Mouse (Mus musculus): ENCODE data around the gene Itga3. TPM values are rescaled to one million over a fixed set of nuclear protein-coding genes. Genes with fewer than 3 reads are reported as not detected.
"Not testable (repeated sequence)": the region's sequence is repeated elsewhere in the genome, so short reads cannot be mapped to it uniquely, and the experiment has no call there.

Itga3 gene
- total and polyA plus RNA-seq, 3 experiments = 5.8 to 53.0 (median 9.0) TPM

- Histone ChIP-seq H3K4me1 (ENCODE audit: control insufficient read depth in 1 of 2, insufficient read depth in 2 of 2) (peaks cover 2 to 7% of the 10 kb centered on the region in 2 experiments; a peak in 2 of 4 replicates), H3K4me2 (ENCODE audit: insufficient read depth, low read depth, poor library complexity, severe bottlenecking) (no peak overlapping the region), H3K27me3 (replicated peaks) (peaks cover 87% of the 10 kb centered on the region), H3K27ac (ENCODE audit: insufficient read depth, low read depth) (no peak overlapping the region), H3K9ac (ENCODE audit: insufficient read depth, low read depth) (no peak overlapping the region), H3K9me3 (replicated peaks; ENCODE audit: low read length) (peaks cover 4% of the 10 kb centered on the region), H3K4me3 (replicated peaks in 1 of 3; ENCODE audit: low read depth in 2 of 3, low read length in 2 of 3, poor library complexity in 1 of 3) (no peak overlapping the region), H3K79me2 (replicated peaks; ENCODE audit: control insufficient read depth, extremely low read depth, insufficient read depth, poor library complexity, severe bottlenecking) (no peaks in the 10 kb centered on the region), H3K36me3 (replicated peaks in 1 of 2; ENCODE audit: control insufficient read depth in 1 of 2, insufficient read depth in 1 of 2, low read length in 1 of 2) (no peaks in the 10 kb centered on the region)
- DNase-seq (ENCODE audit: extremely low read depth) = no peak
- TF ChIP-seq PAX5 (IDR thresholded peaks at IDR 0.05; ENCODE audit: low read length) (no peak), ZC3H11A (IDR thresholded peaks at IDR 0.05; ENCODE audit: low read depth, low read length) (no peak), RAD21 (IDR thresholded peaks at IDR 0.05; ENCODE audit: low read depth, low read length) (no peak), ZNF384 (IDR thresholded peaks at IDR 0.05; ENCODE audit: low read depth, low read length) (no peak), MXI1 (IDR thresholded peaks at IDR 0.05; ENCODE audit: low read depth, low read length) (no peak), CHD1 (IDR thresholded peaks at IDR 0.05; ENCODE audit: low read depth, low read length) (no peak), CTCF (conservative IDR thresholded peaks at IDR 0.05 in 1 of 2, IDR thresholded peaks at IDR 0.05 in 1 of 2; ENCODE audit: low read depth in 2 of 2, low read length in 2 of 2) (no peak), JUN (IDR thresholded peaks at IDR 0.05; ENCODE audit: insufficient read depth, low read depth, low read length) (no peak), USF2 (conservative IDR thresholded peaks at IDR 0.05; ENCODE audit: low read depth, low read length) (no peak), NELFE (IDR thresholded peaks at IDR 0.05; ENCODE audit: low read depth, low read length) (no peak), CHD2 (IDR thresholded peaks at IDR 0.05; ENCODE audit: low read length) (no peak), KAT2A (IDR thresholded peaks at IDR 0.05; ENCODE audit: insufficient replicate concordance, low read length) (no peak), JUND (conservative IDR thresholded peaks at IDR 0.05; ENCODE audit: low read depth, low read length) (no peak), ZMIZ1 (IDR thresholded peaks at IDR 0.05; ENCODE audit: low read depth, low read length) (no peak), MYC (IDR thresholded peaks at IDR 0.05; ENCODE audit: low read depth, low read length) (no peak), MAFK (IDR thresholded peaks at IDR 0.05; ENCODE audit: insufficient replicate concordance, low read length) (no peak), SIN3A (IDR thresholded peaks at IDR 0.05; ENCODE audit: low read length) (no peak), TCF12 (IDR thresholded peaks at IDR 0.05; ENCODE audit: low read depth, low read length) (no peak), MAX (IDR thresholded peaks at IDR 0.05; ENCODE audit: low read length) (no peak), EP300 (IDR thresholded peaks at IDR 0.05; ENCODE audit: low read length) (no peak)
- in situ Hi-C loops (cut with MboI; ENCODE audit: low pct_ligation_motif_present, low pct_unique_long_range_greater_than_20kb, low sequenced_read_pairs) (no loop called here), dilution Hi-C loops (cut with MboI; ENCODE audit: extremely low pct_ligation_motif_present, extremely low pct_unique_long_range_greater_than_20kb, low sequenced_read_pairs) (no loop called here)
Measured at GRCm38 (mm10) chr11:95012075-95012474, 64.5 kb downstream of the Itga3 start.

DNA sequence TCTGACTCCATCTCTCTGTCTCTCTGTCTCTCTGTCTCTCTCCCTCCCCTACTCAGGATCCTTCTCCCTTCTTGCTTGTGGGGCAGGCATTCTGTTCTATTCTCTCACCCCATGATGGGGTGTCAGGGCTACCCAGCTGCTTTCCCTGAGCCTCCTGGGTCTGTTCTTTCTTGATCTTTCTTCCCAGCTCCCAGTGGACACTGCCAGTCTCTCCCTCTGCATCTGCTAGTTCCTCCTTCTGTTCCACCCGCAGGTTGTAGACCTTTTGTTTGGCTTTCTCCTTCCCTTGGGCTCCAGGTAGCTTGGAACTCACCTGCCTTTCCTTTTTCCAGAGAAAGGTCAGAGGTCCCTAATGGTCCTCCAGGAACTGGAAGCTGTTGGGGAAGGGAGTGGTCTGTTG is 65.2 kb downstream of the Itga3 start:
- H3K27me3 ChIP-seq (replicated peaks) = peaks cover 82% of the 10 kb centered on the region
- H3K4me1 ChIP-seq (ENCODE audit: control insufficient read depth in 1 of 2, insufficient read depth in 2 of 2) = peaks cover 2 to 10% of the 10 kb centered on the region in 2 experiments; a peak in 2 of 4 replicates
- H3K79me2 ChIP-seq (replicated peaks; ENCODE audit: control insufficient read depth, extremely low read depth, insufficient read depth, poor library complexity, severe bottlenecking) = no peaks in the 10 kb centered on the region
- H3K27ac ChIP-seq (ENCODE audit: insufficient read depth, low read depth) = no peak overlapping the region
- H3K9ac ChIP-seq (ENCODE audit: insufficient read depth, low read depth) = no peak overlapping the region
- dilution Hi-C loops (cut with MboI; ENCODE audit: extremely low pct_ligation_motif_present, extremely low pct_unique_long_range_greater_than_20kb, low sequenced_read_pairs) = no loop called here
- H3K4me3 ChIP-seq (replicated peaks in 1 of 3; ENCODE audit: low read depth in 2 of 3, low read length in 2 of 3, poor library complexity in 1 of 3) = no peak overlapping the region
- TF ChIP-seq JUN (IDR thresholded peaks at IDR 0.05; ENCODE audit: insufficient read depth, low read depth, low read length) = no peak
- no peak for TF ChIP-seq USF1 (IDR thresholded peaks at IDR 0.05; ENCODE audit: low read depth, low read length)
- no peak for TF ChIP-seq NRF1 (IDR thresholded peaks at IDR 0.05; ENCODE audit: low read depth, low read length)
- TF ChIP-seq E2F4 (IDR thresholded peaks at IDR 0.05; ENCODE audit: insufficient replicate concordance, low read depth, low read length) = no peak
- no peak for TF ChIP-seq MAX (IDR thresholded peaks at IDR 0.05; ENCODE audit: low read length)
- no peak for TF ChIP-seq EP300 (IDR thresholded peaks at IDR 0.05; ENCODE audit: low read length)
- no peak for TF ChIP-seq MAZ (IDR thresholded peaks at IDR 0.05; ENCODE audit: low read depth, low read length)
- TF ChIP-seq USF2 (conservative IDR thresholded peaks at IDR 0.05; ENCODE audit: low read depth, low read length) = no peak
- TF ChIP-seq UBTF (IDR thresholded peaks at IDR 0.05; ENCODE audit: low read depth, low read length) = no peak
- no peak for TF ChIP-seq POLR2A (IDR thresholded peaks at IDR 0.05; ENCODE audit: low read depth, low read length)
- no peak for TF ChIP-seq ZC3H11A (IDR thresholded peaks at IDR 0.05; ENCODE audit: low read depth, low read length)
- no peak for TF ChIP-seq NELFE (IDR thresholded peaks at IDR 0.05; ENCODE audit: low read depth, low read length)
- H3K9me3 ChIP-seq (replicated peaks; ENCODE audit: low read length) = peaks cover 4% of the 10 kb centered on the region
- no peak for DNase-seq (ENCODE audit: extremely low read depth)
- in situ Hi-C loops (cut with MboI; ENCODE audit: low pct_ligation_motif_present, low pct_unique_long_range_greater_than_20kb, low sequenced_read_pairs) = no loop called here
- H3K4me2 ChIP-seq (ENCODE audit: insufficient read depth, low read depth, poor library complexity, severe bottlenecking) = no peak overlapping the region
- no peaks in the 10 kb centered on the region for H3K36me3 ChIP-seq (replicated peaks in 1 of 2; ENCODE audit: control insufficient read depth in 1 of 2, insufficient read depth in 1 of 2, low read length in 1 of 2)

DNA sequence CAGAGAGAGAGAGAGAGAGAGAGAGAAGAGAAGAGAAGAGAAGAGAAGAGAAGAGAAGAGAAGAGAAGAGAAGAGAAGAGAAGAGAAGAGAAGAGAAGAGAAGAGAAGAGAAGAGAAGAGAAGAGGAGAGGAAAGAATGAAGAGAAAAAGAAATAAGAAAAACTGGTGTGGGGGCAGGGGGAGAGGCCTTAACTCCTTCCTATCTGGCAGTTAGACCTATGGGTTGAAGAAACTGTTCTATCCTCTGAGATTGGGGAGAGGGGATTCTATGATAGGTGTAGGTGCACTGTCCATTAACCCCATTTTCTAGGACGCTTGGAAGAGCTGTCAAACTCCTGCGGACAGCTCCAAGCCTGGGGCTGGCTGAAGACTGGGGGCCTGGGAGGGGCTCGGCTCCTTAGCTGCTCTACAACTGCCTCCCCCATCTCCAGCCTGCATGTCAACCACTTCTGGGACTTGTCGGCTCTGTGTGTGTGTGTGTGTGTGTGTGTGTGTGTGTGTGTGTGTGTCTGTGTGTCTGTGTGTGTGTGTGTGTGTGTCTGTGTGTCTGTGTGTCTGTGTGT is 65.7 kb downstream of the Itga3 start:
- H3K4me2 ChIP-seq (ENCODE audit: insufficient read depth, low read depth, poor library complexity, severe bottlenecking); DNase-seq (ENCODE audit: extremely low read depth); H3K4me3 ChIP-seq (replicated peaks in 1 of 3; ENCODE audit: low read depth in 2 of 3, low read length in 2 of 3, poor library complexity in 1 of 3); H3K36me3 ChIP-seq (replicated peaks in 1 of 2; ENCODE audit: control insufficient read depth in 1 of 2, insufficient read depth in 1 of 2, low read length in 1 of 2); H3K27ac ChIP-seq (ENCODE audit: insufficient read depth, low read depth); in situ Hi-C loops (cut with MboI; ENCODE audit: low pct_ligation_motif_present, low pct_unique_long_range_greater_than_20kb, low sequenced_read_pairs); dilution Hi-C loops (cut with MboI; ENCODE audit: extremely low pct_ligation_motif_present, extremely low pct_unique_long_range_greater_than_20kb, low sequenced_read_pairs); H3K9ac ChIP-seq (ENCODE audit: insufficient read depth, low read depth); H3K79me2 ChIP-seq (replicated peaks; ENCODE audit: control insufficient read depth, extremely low read depth, insufficient read depth, poor library complexity, severe bottlenecking); H3K9me3 ChIP-seq (replicated peaks; ENCODE audit: low read length): not testable (repeated sequence)
- Histone ChIP-seq H3K27me3 (replicated peaks) (peaks cover 77% of the 10 kb centered on the region), H3K4me1 (ENCODE audit: control insufficient read depth in 1 of 2, insufficient read depth in 2 of 2) (peaks cover 2 to 15% of the 10 kb centered on the region in 2 experiments; a peak in 2 of 4 replicates)

All from CH12.LX (cell line).